Mouse (Mus musculus): ENCODE results near the gene Zfp738.
"Not testable (repeated sequence)": the region's sequence is repeated elsewhere in the genome, so short reads cannot be mapped to it uniquely, and the experiment has no call there.

The Zfp738 gene

GRCm38 (mm10) chr13:67686971-67687370 is at the start of gene Zfp738:
Gene Zfp738 (minus strand): TSS chr13:67687071.
- no peak for DNase-seq (ENCODE audit: low spot score)

DNA sequence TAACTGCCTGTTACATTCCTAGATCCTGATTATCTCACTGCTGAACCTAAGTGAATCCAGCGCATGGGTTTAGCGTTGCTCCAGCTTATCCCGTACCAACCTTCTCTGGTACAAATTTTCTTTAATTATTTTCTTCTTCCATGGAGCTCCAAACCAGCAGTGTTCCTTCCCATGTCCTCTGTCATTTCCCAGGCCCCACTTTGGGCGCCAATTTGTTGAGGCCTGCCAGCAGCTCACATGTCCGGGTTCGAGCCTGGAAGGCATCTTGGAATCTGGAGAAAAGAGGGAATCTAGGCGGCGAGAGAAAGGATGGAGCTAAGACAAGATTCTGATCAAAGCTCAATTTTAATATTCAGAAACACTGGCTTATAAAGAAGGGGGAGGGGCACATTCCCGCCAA is 47.5 kb upstream of the Zfp738 start:
- DNase-seq (ENCODE audit: low spot score) = not testable (repeated sequence)

DNA sequence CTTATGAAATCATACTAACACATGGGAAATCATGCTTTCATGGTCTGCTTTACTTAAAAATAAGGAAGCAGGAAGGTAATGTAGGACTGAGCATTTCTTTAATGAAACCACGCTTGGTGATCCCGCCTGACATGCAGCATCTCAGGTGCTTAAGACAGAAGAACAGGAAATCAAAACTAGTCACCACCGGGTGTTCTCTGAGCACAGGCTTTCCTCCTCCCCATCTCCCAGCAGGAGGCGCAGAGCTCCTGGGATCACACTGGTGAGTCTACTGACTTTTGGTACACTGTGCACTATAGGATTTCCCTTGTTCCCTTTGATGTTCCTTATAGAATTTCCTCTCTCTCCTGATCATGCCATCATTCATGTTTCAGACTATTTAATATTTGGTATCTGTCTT is 42.6 kb upstream of the Zfp738 start:
- peak; percentile 10 for DNase-seq (ENCODE audit: low spot score)

DNA sequence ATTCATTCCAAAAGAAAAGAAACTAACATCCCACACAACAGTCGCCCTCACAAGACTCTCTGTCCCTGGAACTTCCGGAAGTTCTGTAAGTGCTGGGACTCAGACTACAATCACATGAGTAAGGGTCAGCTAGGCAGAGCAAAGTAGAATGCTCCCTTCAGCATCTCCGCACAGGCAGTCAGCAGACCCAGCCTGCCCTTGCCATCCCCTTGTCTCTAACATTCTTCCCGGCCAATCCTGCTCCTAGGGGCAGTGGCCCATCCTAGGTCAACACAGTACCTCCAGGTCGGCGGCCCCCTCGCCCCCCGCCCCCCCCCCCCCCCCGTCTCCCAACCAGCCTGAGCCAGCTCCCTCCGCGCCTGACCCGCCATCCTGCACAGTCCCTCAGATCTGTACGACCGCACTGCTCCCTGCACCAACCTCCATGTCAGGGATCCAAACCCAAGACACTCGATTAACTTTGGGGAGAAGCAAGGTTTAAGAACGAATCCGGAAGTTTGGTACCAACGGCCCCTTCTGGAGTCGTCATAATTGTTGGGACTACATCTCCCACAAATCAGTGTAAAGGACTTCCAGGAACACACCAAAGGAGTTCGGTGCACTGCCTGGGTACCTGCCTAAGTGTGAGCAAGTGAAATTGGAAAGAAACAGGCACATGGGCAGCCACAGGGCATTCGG is 41.9 kb upstream of the Zfp738 start, which contains the start of gene Zfp65:
Zfp65 (minus strand) TSS at position 533 of the 678 bp plus-strand sequence.
- DNase-seq (ENCODE audit: low spot score) = peak; percentile 67

GRCm38 (mm10) chr13:67728106-67728505 is 41.2 kb upstream of the Zfp738 start:
- peak; percentile 40 for DNase-seq (ENCODE audit: low spot score)

DNA sequence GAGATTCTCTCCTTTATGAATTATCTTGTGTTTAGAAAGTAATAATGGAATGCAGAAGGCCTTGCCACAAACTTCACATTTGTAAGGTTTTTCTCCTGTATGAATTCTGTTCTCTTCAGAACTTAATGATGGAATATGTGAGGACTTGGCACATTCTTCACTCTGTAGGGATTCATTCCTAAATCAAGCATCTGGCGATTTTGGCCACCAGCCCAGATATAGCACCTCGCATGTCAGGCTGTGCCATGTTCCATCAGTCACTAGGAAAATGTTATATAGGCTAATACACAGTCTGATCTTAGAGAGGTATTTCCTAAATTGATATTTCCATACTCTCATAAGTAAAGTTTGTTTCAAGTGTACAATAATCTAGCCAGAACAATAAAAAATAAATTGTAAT is 38.5 kb upstream of the Zfp738 start:
- not testable (repeated sequence) for DNase-seq (ENCODE audit: low spot score)

- DNase-seq (ENCODE audit: low spot score) = peak; percentile 92
Observed at GRCm38 (mm10) chr13:67723848-67724479, 37.1 kb upstream of the Zfp738 start.

GRCm38 (mm10) chr13:67683841-67684240 is 3.0 kb downstream of the Zfp738 start:
- not testable (repeated sequence) for DNase-seq (ENCODE audit: low spot score)

DNA sequence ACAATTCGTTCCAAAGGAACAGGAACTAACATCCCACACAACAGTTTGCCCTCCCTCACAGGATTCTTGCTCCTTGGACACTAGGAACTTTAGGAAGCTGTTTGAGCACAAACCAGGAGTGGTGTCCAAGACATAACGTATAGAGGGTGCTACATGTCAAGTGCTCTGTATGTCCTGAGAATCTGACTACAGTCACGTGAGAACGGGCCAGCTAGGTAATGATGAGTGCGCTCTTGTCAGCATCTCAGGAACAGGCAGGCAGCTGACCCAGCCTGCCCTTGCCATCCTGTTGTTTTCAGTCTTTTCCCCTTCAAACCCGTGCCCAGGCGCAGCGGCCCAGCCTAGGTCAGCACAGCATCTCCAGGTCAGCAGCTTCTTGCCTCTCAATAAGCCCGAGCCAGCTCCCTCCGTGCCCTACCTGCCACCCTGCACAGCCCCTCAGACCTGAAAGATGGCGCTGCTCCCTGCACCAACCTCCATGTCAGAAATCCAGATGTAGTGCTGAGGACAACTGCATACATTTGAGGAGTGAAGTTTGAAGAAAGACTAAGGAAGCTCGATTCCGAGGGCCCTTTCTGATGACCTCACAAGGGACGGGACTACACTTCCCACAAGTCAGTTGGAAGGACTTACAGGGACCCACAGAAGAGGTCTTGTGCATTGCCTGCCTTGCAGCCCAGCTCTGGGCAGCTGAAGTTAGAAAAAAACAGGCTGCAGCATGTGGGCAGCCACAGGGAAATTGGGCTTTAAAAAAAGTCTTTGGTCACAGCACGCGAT is 3.7 kb downstream of the Zfp738 start:
- peak; percentile 88 for DNase-seq (ENCODE audit: low spot score)

GRCm38 (mm10) chr13:67674902-67675301 is 12.0 kb downstream of the Zfp738 start:
- no peak for DNase-seq (ENCODE audit: low spot score)

DNA sequence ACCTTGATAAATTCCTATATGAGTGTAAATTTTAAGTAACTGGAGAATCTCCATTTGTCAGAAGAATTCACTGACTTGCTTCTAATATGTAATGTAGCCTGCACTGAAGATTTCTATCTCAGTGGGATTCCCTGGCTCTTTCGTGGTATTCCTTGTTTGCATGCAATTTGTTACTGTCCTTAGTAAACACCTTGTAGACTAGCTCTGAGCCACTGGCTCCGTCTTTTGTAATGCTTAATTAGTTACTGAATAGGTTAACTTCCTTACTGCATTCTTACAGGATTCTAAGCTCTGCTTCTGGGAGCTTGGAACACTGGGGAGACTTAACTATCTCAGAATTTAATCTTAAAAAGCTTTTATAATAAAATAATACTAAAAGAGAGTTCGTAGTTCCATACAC is 34.4 kb downstream of the Zfp738 start:
- DNase-seq (ENCODE audit: low spot score) = no peak

DNA sequence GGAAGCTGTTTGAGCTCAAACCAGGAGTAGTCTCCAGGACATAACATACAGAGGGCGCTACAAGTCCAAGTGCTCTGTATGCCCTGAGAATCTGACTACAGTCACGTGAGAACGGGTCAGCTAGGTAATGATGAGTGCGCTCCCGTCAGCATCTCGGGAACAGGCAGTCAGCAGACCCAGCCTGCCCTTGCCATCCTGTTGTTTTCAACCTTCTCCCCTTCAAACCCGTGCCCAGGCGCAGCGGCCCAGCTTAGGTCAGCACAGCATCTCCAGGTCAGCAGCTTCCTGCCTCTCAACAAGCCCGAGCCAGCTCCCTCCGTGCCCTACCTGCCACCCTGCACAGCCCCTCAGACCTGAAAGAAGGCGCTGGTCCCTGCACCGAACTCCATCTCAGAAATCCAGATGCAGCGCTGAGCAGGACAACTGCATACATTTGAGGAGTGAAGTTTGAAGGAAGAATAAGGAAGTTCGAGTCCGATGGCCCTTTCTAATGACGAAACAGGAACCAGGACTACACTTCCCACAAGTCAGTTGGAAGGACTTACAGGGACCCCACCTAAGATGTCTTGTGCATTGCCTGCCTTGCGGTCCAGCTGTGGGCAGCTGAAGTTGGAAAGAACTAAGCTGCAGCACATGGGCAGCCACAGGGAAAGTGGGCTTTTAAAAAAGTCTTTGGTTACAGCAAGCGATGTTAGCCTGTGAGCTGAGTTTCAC is 49.4 kb downstream of the Zfp738 start, which contains the start of the genes Gm49345 and Zfp729a:
Gm49345 (minus strand) TSS at position 476 of the 714 bp plus-strand sequence.
Zfp729a (minus strand) TSS at position 498 of the 714 bp plus-strand sequence.
- peak; percentile 92 for DNase-seq (ENCODE audit: low spot score)

DNA sequence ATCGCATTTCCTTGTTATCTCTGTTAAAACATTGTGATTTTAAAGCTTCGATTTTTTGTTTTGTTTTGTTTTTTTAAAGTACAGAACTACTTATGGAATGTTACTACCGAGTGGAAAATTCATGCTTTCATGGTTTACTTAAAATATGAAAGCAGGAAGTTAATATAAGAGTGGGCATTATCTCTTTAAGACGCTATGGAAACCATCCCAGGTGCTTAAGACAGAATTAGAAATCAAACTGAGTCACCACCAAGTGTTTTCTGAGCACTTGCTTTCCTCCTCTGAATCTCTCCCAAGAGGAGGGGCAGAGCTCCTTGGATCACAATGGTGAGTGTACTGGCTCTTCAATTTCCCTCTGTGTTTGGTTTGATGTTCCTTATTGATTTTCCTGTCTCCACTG is 76.8 kb downstream of the Zfp738 start:
- peak; percentile 16 for DNase-seq (ENCODE audit: low spot score)

DNA sequence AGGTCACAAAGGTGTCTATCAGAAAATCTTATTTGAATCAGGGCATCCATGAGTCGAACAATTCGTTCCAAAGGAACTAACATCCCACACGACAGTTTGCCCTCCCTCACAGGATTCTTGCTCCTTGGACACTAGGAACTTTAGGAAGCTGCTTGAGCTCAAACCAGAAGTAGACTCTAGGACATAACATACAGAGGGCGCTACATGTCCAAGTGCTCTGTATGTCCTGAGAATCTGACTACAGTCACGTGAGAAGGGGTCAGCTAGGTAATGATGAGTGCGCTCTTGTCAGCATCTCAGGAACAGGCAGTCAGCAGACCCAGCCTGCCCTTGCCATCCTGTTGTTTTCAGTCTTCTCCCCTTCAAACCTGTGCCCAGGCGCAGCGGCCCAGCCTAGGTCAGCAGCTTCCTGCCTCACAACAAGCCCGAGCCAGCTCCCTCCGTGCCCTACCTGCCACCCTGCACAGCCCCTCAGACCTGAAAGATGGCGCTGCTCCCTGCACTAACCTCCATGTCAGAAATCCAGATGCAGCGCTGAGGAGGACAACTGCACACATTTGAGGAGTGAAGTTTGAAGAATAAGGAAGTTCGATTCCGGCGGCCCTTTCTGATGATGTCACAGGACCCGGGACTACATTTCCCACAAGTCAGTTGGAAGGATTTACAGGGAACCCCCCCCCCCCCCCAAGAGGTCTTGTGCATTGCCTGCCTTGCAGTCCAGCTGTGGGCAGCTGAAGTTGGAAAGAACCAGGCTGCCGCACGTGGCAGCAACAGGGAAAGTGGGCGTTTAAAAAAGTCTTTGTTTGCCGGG is 77.6 kb downstream of the Zfp738 start, which contains the start of gene Zfp729b:
Zfp729b (minus strand) TSS at position 642 of the 811 bp plus-strand sequence.
- DNase-seq (ENCODE audit: low spot score) = peak; percentile 88

Measured in retina, embryonic 14.5 days (tissue).